Mouse (Mus musculus) lung, embryonic 15.5 days (tissue): ENCODE results near the gene Sirt6. TPM values are rescaled to one million over a fixed set of nuclear protein-coding genes. Genes with fewer than 3 reads are reported as not detected.
A peak's percentile ranks its signal among the peaks of the same experiment; 100 is the strongest.

Source experiments
- ATAC-seq: fragments of 200-750 bp; cut with Nextera tagmentation; 2 replicates; pipeline ENCODE4 v1.8.0; 2017; ENCODE audit warnings: moderate number of reproducible peaks, borderline replicate concordance; ENCODE audit not compliant: low FRiP score, low TSS enrichment; ENCODE audit errors: extremely low read depth
- H3K27ac ChIP-seq: fragments of 300-500 bp; sonication (generic); 2 replicates; pipeline ENCODE4 v1.5.1; 2015; ENCODE audit warnings: moderate library complexity, mild to moderate bottlenecking, inconsistent platforms
- H3K27me3 ChIP-seq: fragments of 300-500 bp; sonication (generic); 2 replicates; pipeline ENCODE4 v1.6.1; 2015; ENCODE audit warnings: inconsistent platforms
- H3K36me3 ChIP-seq: fragments of 300-500 bp; sonication (generic); 2 replicates; pipeline ENCODE4 v1.6.1; 2015; ENCODE audit warnings: inconsistent platforms
- H3K4me1 ChIP-seq: fragments of 300-500 bp; sonication (generic); 2 replicates; pipeline ENCODE4 v1.6.1; 2015; ENCODE audit warnings: inconsistent platforms
- H3K4me2 ChIP-seq: fragments of 300-500 bp; sonication (generic); 2 replicates; pipeline ENCODE4 v1.6.1; 2015; ENCODE audit warnings: inconsistent platforms, mild to moderate bottlenecking, moderate library complexity
- H3K4me3 ChIP-seq: fragments of 300-500 bp; sonication (generic); 2 replicates; pipeline ENCODE4 v1.5.1; 2015; ENCODE audit warnings: mild to moderate bottlenecking, inconsistent platforms
- H3K9ac ChIP-seq: fragments of 300-500 bp; sonication (generic); 2 replicates; pipeline ENCODE4 v1.6.1; 2015; ENCODE audit warnings: inconsistent platforms
- H3K9me3 ChIP-seq: fragments of 300-500 bp; sonication (generic); 2 replicates; pipeline ENCODE4 v1.6.1; 2016; ENCODE audit warnings: inconsistent platforms
- WGBS: fragments of 180-500 bp; shearing (Covaris S2); methylation state at CpG from one replicate; pipeline ENCODE4 v1.1.7; 2015; 5-methylcytosine and 5-hydroxymethylcytosine counted together
- polyA plus RNA-seq: library from polyadenylated mRNA; unstranded; fragments of >200 nt; fragmentation: Nextera tagmentation; extraction: Ambion mirVana; gene quantifications from 2 replicates; pipeline ENCODE4 v1.2.1, GENCODE M21; 2015

Gene Sirt6
- polyA plus RNA-seq, 1 experiment from 2014 or later = 41.1 TPM

DNA sequence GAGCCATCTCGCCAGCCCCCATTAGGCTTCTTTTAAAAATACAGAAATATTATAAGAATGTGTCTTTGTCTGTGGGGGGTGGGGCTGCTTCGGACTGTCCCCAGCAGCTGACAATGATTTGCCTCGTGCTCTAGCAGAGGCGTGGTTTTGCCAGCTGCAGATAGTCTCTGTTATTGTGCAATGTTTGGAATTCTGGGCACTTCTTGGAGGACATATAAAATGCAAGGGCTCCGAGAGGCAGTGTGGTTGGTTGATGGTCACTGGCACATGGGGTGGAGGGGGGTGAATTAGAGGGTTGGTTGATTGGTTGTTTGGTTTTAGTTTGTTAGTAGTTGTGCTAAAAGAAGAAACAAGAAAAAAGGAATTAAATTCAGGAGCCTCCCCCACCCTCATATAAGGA lies 7.6 kb downstream of the Sirt6 start:
- Histone ChIP-seq H3K27me3 (no peaks in the 10 kb centered on the region), H3K4me2 (no peak overlapping the region), H3K4me1 (no peaks in the 10 kb centered on the region), H3K9ac (no peak overlapping the region), H3K36me3 (peaks cover 32% of the 10 kb centered on the region), H3K4me3 (no peak overlapping the region), H3K27ac (no peak overlapping the region), H3K9me3 (no peaks in the 10 kb centered on the region)
- WGBS = 64% methylated on average over 5 of the region's 5 CpGs
- ATAC-seq = no peak

DNA sequence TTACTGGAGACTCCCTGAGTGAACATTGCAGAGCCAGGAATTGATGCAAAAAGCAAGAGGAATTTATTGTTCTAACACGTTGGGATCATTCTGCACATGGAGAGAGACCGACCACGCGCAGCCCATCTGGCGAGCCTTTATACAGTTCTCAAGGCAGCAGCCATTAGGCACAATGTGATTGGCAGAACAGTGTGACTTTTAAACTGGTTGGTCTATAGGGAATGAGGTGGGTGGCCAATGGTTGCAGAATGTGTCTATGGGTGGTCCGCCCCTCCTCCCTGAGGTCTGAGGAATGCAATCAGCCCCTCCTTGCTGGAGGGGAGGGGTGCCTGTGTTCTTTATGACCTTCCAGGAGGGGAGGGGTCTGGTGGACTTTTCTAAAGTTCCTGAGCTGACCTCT lies 12.1 kb downstream of the Sirt6 start:
- H3K4me2 ChIP-seq = no peak overlapping the region
- 47% methylated on average over 6 of the region's 6 CpGs for WGBS
- H3K36me3 ChIP-seq = no peaks in the 10 kb centered on the region
- no peak overlapping the region for H3K4me3 ChIP-seq
- H3K9ac ChIP-seq = no peak overlapping the region
- no peaks in the 10 kb centered on the region for H3K27me3 ChIP-seq
- H3K9me3 ChIP-seq = no peaks in the 10 kb centered on the region
- no peak for ATAC-seq
- H3K27ac ChIP-seq = no peak overlapping the region
- H3K4me1 ChIP-seq = no peaks in the 10 kb centered on the region

DNA sequence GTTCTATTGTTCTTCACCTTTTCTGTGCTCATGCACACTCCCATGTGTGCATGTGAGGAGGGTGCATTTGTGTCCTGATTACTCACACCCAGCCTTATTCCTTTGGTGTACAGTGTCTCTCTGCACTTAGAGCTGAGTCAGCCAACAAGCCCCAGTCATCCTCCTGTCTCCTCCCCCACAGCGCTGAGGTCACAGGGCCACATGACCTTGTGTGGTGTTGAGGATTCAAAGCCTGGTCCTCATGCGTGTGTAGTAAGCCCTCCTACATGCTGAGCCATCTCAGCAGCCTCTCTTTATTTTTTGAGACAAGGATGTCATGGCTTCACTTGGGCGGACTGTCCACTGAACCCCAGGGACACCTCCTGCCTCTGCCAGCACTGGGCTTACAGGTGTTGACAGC lies 14.8 kb downstream of the Sirt6 start:
- WGBS = 68% methylated on average over 3 of the region's 3 CpGs
- H3K4me2 ChIP-seq = no peak overlapping the region
- ATAC-seq = no peak
- no peaks in the 10 kb centered on the region for H3K36me3 ChIP-seq
- H3K9me3 ChIP-seq = no peaks in the 10 kb centered on the region
- H3K27ac ChIP-seq = no peak overlapping the region
- no peaks in the 10 kb centered on the region for H3K4me1 ChIP-seq
- no peaks in the 10 kb centered on the region for H3K27me3 ChIP-seq
- H3K4me3 ChIP-seq = no peak overlapping the region
- H3K9ac ChIP-seq = no peak overlapping the region

DNA sequence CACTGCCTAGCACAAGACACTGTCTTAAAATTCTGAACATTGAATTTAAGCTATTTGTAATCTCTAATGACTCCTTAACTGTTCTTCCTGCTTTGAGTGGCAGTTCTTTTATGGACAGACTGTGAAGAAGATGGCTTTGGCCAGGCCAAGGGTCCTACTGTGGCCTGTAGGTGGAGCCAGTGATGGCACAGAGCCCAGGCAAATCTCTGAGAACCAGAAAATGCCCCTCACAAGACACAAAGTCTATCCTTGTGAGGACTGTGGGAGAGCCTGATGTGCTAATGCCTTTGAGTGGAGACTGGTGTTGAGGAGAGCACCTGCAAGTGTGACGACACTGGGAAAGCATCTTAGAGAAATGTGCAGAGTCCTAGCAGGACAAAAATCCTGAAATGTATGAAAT lies 19.3 kb downstream of the Sirt6 start:
- Histone ChIP-seq H3K27ac (no peak overlapping the region), H3K36me3 (no peaks in the 10 kb centered on the region), H3K9ac (no peak overlapping the region), H3K4me1 (peaks cover 19% of the 10 kb centered on the region), H3K27me3 (no peaks in the 10 kb centered on the region), H3K9me3 (no peaks in the 10 kb centered on the region), H3K4me3 (no peak overlapping the region), H3K4me2 (no peak overlapping the region)
- ATAC-seq = no peak
- 87% methylated on average over 1 of the region's 1 CpGs for WGBS

- under 1% methylated on average over 39 of the region's 39 CpGs for WGBS
- H3K9ac ChIP-seq = peak within 1 kb of the TSS; percentile 34
- no peaks in the 10 kb centered on the region for H3K9me3 ChIP-seq
- H3K27ac ChIP-seq = peak within 1 kb of the TSS; percentile 93
- no peaks in the 10 kb centered on the region for H3K27me3 ChIP-seq
- peaks cover 35% of the 10 kb centered on the region for H3K4me1 ChIP-seq
- H3K36me3 ChIP-seq = no peaks in the 10 kb centered on the region
- peak within 1 kb of the TSS; percentile 78 for H3K4me2 ChIP-seq
- ATAC-seq = peak; percentile 86
- H3K4me3 ChIP-seq = peak within 1 kb of the TSS; percentile 52
Measured at GRCm38 (mm10) chr10:81605974-81606751, 21.4 kb downstream of the Sirt6 start, which contains the start of gene BC025920. TSS of gene BC025920 (plus strand) at chr10:81606270.

- WGBS = 2% methylated on average over 14 of the region's 14 CpGs
- 0 out of 2 replicates have a peak, but pooled peaks have one; percentile 0 for ATAC-seq
- peaks cover 39% of the 10 kb centered on the region for H3K4me1 ChIP-seq
- H3K27me3 ChIP-seq = no peaks in the 10 kb centered on the region
- H3K36me3 ChIP-seq = no peaks in the 10 kb centered on the region
- no peaks in the 10 kb centered on the region for H3K9me3 ChIP-seq
- H3K4me3 ChIP-seq = peak overlapping the region; percentile 52
- peak overlapping the region; percentile 78 for H3K4me2 ChIP-seq
- peak overlapping the region; percentile 93 for H3K27ac ChIP-seq
- H3K9ac ChIP-seq = peak overlapping the region; percentile 27
Measured at GRCm38 (mm10) chr10:81605666-81605973, 22.0 kb downstream of the Sirt6 start.

DNA sequence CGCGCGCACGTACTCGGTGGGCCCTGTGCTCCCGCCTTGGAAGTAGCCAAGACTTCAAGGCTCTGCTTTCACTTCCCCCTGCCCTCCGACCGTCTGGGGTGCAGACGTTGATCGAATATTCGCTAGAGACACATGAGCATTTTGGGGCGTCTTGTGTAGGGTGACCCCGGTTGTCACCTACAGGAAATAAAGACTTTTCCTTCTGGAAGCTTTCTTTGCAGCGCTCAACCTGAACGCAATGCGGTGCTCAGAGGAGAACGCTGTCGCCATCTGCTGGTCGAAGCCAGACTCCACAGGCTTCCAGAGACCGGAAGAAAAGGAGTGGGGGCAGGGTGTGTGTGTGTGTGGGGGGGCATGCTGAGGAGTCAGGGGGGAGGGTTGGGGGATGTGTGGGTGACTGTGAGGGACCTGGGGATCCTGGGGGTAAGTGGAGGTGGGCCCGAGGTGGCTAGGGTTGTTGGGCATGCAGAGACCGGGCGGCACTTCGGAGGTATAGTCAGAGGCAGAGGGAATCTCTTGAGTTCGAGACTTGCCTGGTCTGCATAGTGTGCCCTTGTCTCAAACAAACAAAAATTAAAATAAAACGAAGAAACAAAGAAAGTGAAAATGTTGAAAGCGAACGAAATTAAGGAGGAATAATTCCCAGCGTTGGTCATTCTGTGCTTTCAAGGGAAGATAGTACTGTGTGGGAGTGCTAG lies 22.5 kb downstream of the Sirt6 start:
- peaks cover 41% of the 10 kb centered on the region for H3K4me1 ChIP-seq
- peak overlapping the region; percentile 78 for H3K4me2 ChIP-seq
- H3K4me3 ChIP-seq = peak overlapping the region; percentile 52
- 0 out of 2 replicates have a peak, but pooled peaks have one; percentile 24 for ATAC-seq
- peak overlapping the region; percentile 30; the same call in 1 of the 2 replicates for H3K9ac ChIP-seq
- no peaks in the 10 kb centered on the region for H3K9me3 ChIP-seq
- no peaks in the 10 kb centered on the region for H3K27me3 ChIP-seq
- no peaks in the 10 kb centered on the region for H3K36me3 ChIP-seq
- H3K27ac ChIP-seq = peak overlapping the region; percentile 93
- WGBS = 18% methylated on average over 29 of the region's 29 CpGs

DNA sequence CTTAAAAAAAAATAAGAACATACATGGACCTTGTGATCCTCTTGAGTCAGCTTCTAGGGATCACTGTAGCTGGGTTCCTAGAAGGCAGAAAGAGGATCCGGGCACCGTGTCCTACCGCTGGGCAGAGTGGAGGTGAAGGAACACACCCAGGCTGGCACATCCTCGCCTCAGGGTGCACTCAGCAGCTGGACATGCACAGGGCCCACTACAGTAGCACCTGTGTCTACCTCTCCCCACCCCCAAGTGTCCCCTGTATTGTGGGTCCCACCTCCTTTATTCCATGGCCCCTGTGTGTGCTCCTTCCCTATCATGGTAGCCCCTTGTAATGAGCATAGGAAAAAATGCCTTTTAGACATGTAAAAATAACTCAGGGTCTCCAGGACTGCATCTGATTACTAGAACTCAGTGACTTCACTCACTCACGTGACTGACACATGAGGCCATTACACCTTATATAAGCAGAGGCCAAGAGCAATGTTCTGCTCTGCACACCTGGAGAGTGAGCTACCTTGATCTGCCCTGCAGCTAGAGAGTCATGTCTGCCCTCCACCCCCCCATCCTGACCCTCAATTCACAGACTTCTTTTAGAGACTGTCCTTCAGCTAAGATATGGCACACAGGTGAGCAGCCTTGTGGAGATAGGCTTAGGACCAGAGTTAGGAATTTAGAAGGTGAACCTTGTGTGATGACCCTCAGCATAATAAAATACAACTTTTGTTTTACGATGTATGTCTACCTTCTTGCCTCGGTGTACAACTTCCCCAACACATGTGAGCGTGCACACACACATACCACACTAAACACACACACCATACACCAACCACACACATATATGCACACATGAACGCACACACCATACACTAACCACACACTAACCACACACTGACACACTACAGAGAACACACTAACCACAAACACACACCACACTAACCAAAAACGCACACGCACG lies 23.3 kb downstream of the Sirt6 start:
- 0 out of 2 replicates have a peak overlapping the region, but pooled peaks have one; percentile 30 for H3K9ac ChIP-seq
- H3K36me3 ChIP-seq = no peaks in the 10 kb centered on the region
- H3K9me3 ChIP-seq = no peaks in the 10 kb centered on the region
- H3K4me2 ChIP-seq = peak overlapping the region; percentile 78
- peak overlapping the region; percentile 93; the same call in 1 of the 2 replicates for H3K27ac ChIP-seq
- ATAC-seq = no peak
- H3K4me3 ChIP-seq = no peak overlapping the region
- 72% methylated on average over 12 of the region's 12 CpGs for WGBS
- no peaks in the 10 kb centered on the region for H3K27me3 ChIP-seq
- H3K4me1 ChIP-seq = peaks cover 41% of the 10 kb centered on the region

GRCm38 (mm10) chr10:81602741-81603151 lies 24.9 kb downstream of the Sirt6 start:
- H3K4me2 ChIP-seq = no peak overlapping the region
- no peak overlapping the region for H3K4me3 ChIP-seq
- no peaks in the 10 kb centered on the region for H3K27me3 ChIP-seq
- peak overlapping the region; percentile 45 for H3K27ac ChIP-seq
- no peaks in the 10 kb centered on the region for H3K9me3 ChIP-seq
- WGBS = 14% methylated on average over 4 of the region's 4 CpGs
- H3K9ac ChIP-seq = no peak overlapping the region
- H3K36me3 ChIP-seq = no peaks in the 10 kb centered on the region
- peaks cover 45% of the 10 kb centered on the region for H3K4me1 ChIP-seq
- no peak for ATAC-seq

- no peak for ATAC-seq
- H3K4me1 ChIP-seq = peaks cover 53% of the 10 kb centered on the region
- peak overlapping the region; percentile 34 for H3K4me3 ChIP-seq
Measured at GRCm38 (mm10) chr10:81601396-81601905, 26.1 kb downstream of the Sirt6 start.

GRCm38 (mm10) chr10:81600738-81601203 lies 26.8 kb downstream of the Sirt6 start, which contains the start of gene Tle6:
TSS of gene Tle6 (minus strand) at chr10:81601073.
- WGBS = under 1% methylated on average over 28 of the region's 28 CpGs
- peak within 1 kb of the TSS; percentile 62 for H3K4me2 ChIP-seq
- peaks cover 60% of the 10 kb centered on the region for H3K4me1 ChIP-seq
- H3K27me3 ChIP-seq = no peaks in the 10 kb centered on the region
- H3K4me3 ChIP-seq = peak within 1 kb of the TSS; percentile 34
- peak; percentile 82 for ATAC-seq
- no peaks in the 10 kb centered on the region for H3K36me3 ChIP-seq
- H3K27ac ChIP-seq = peak within 1 kb of the TSS; percentile 84
- H3K9me3 ChIP-seq = no peaks in the 10 kb centered on the region
- H3K9ac ChIP-seq = no peak within 1 kb of the TSS

More at GRCm38 (mm10) chr10:81601396-81601905, 26.1 kb downstream of the Sirt6 start:
- Histone ChIP-seq H3K9me3 (no peaks in the 10 kb centered on the region), H3K36me3 (no peaks in the 10 kb centered on the region), H3K4me2 (peak overlapping the region; percentile 62), H3K9ac (no peak overlapping the region), H3K27me3 (no peaks in the 10 kb centered on the region), H3K27ac (peak overlapping the region; percentile 84)
- 29% methylated on average over 7 of the region's 7 CpGs for WGBS
